Mouse (Mus musculus): ENCODE results near the gene 9930022D16Rik. TPM values are rescaled to one million over a fixed set of nuclear protein-coding genes. Genes with fewer than 3 reads are reported as not detected.

The 9930022D16Rik gene
- polyA plus RNA-seq, 1 experiment from 2014 or later = 0.11 TPM

DNA sequence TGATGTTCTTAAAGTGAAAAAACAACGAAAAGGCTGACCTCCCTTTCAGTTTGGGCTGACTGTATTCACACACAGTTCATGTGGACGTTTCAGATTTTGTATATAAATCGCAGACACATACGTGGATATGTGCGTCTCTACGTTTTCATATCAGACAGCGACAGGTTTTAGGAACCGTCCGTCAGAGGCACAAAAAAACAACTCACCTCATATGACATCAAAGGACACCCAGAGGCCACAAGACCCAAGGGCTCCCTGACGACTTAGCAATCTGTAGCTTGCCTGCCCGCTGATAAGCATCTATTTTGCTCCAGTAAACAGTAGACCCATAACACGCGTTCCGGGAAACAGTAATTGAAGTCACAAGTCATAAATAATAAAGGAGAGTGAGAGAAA lies 6.8 kb downstream of the 9930022D16Rik start:
- Histone ChIP-seq H3K9me3 (replicated peaks; ENCODE audit: control insufficient read depth, low read length) (no peaks in the 10 kb centered on the region), H3K27me3 (ENCODE audit: control insufficient read depth, insufficient read depth, low read length) (no peaks in the 10 kb centered on the region), H3K27ac (ENCODE audit: low read depth, low read length) (no peak overlapping the region), H3K36me3 (ENCODE audit: control insufficient read depth, insufficient read depth, low read length) (no peaks in the 10 kb centered on the region), H3K4me3 (ENCODE audit: low read depth, low read length) (no peak overlapping the region), H3K9ac (ENCODE audit: low read depth, low read length) (no peak overlapping the region), H3K4me2 (no peak overlapping the region), H3K4me1 (ENCODE audit: control insufficient read depth, insufficient read depth, low read length) (no peaks in the 10 kb centered on the region; the same call in 1 of the 2 replicates)
- no peak for ATAC-seq (replicated peaks; ENCODE audit: insufficient number of reproducible peaks, low FRiP score, low TSS enrichment)
- 79% methylated on average over 14 of the region's 14 CpGs for WGBS (ENCODE audit: insufficient replicate concordance)

DNA sequence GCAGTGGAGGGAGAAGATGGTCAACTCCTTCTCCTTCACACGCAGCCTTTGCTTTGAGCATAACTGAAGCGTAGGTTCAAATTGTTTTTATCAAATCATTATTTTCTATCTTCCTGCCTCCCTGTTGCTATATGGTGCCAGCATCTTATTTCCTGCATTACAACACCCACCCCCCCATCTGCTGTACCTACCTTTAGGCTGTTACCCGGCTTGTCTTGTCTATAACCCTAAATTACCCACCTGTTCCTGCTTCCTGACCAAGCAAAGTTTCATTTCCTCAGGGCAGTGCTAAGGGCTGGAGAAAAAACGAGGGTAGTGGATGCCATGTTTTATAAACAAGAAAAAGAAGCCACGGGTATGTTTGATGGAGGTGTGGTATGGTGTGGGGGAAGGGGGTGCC lies 7.5 kb downstream of the 9930022D16Rik start:
- Histone ChIP-seq H3K9me3 (replicated peaks; ENCODE audit: control insufficient read depth, low read length) (no peaks in the 10 kb centered on the region), H3K36me3 (ENCODE audit: control insufficient read depth, insufficient read depth, low read length) (no peaks in the 10 kb centered on the region), H3K4me1 (ENCODE audit: control insufficient read depth, insufficient read depth, low read length) (no peaks in the 10 kb centered on the region; the same call in 1 of the 2 replicates), H3K27ac (ENCODE audit: low read depth, low read length) (no peak overlapping the region), H3K9ac (ENCODE audit: low read depth, low read length) (no peak overlapping the region), H3K4me2 (no peak overlapping the region), H3K27me3 (ENCODE audit: control insufficient read depth, insufficient read depth, low read length) (no peaks in the 10 kb centered on the region), H3K4me3 (ENCODE audit: low read depth, low read length) (no peak overlapping the region)
- ATAC-seq (replicated peaks; ENCODE audit: insufficient number of reproducible peaks, low FRiP score, low TSS enrichment) = no peak
- 79% methylated on average over 5 of the region's 5 CpGs for WGBS (ENCODE audit: insufficient replicate concordance)

DNA sequence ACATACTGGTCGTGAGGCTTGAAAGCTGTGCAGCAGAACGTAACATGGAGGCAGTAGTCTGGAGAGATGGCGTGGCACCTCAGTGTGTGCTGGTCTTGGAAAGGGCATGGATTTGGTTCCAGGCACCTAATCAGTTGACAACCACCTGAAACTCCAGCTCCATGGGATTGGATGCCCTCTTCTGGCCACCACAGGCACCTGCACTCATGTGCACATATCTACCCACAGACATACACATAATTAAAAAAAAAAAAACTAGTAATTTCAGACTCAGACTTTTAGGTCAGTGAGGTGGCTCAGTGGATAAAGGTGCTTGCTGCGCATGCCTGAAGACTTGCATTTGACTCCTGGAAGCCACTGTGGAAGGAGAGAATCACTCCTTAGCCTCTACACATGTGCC lies 8.5 kb downstream of the 9930022D16Rik start:
- 93% methylated on average over 4 of the region's 4 CpGs for WGBS (ENCODE audit: insufficient replicate concordance)
- no peak overlapping the region for H3K27ac ChIP-seq (ENCODE audit: low read depth, low read length)
- H3K9me3 ChIP-seq (replicated peaks; ENCODE audit: control insufficient read depth, low read length) = no peaks in the 10 kb centered on the region
- no peaks in the 10 kb centered on the region for H3K27me3 ChIP-seq (ENCODE audit: control insufficient read depth, insufficient read depth, low read length)
- no peak for ATAC-seq (replicated peaks; ENCODE audit: insufficient number of reproducible peaks, low FRiP score, low TSS enrichment)
- no peak overlapping the region for H3K4me2 ChIP-seq
- no peak overlapping the region for H3K9ac ChIP-seq (ENCODE audit: low read depth, low read length)
- H3K36me3 ChIP-seq (ENCODE audit: control insufficient read depth, insufficient read depth, low read length) = no peaks in the 10 kb centered on the region
- H3K4me1 ChIP-seq (ENCODE audit: control insufficient read depth, insufficient read depth, low read length) = no peaks in the 10 kb centered on the region; the same call in 1 of the 2 replicates
- H3K4me3 ChIP-seq (ENCODE audit: low read depth, low read length) = no peak overlapping the region

DNA sequence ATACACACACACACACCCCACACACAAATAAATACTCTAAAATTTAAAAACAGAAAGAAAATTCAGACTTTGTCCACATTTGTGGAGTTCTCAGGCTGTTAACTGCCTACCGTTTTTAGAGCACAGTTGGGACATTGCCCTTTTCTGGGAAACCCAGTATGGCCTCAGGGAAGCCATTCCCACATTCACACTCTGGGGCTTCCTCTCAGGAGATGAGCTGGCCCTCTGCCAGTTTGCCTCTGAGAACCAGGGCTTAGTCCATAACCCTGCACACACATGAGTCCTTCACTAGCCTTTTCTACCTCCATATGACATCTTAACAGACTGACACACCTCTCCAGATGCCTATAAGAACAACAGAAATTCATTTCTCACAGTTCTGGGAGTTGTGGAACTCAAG lies 9.6 kb downstream of the 9930022D16Rik start:
- H3K36me3 ChIP-seq (ENCODE audit: control insufficient read depth, insufficient read depth, low read length) = no peaks in the 10 kb centered on the region
- H3K4me1 ChIP-seq (ENCODE audit: control insufficient read depth, insufficient read depth, low read length) = no peaks in the 10 kb centered on the region; the same call in 1 of the 2 replicates
- H3K27me3 ChIP-seq (ENCODE audit: control insufficient read depth, insufficient read depth, low read length) = no peaks in the 10 kb centered on the region
- WGBS (ENCODE audit: insufficient replicate concordance) = 76% methylated on average over 1 of the region's 1 CpGs
- H3K4me2 ChIP-seq = no peak overlapping the region
- ATAC-seq (replicated peaks; ENCODE audit: insufficient number of reproducible peaks, low FRiP score, low TSS enrichment) = no peak
- H3K9me3 ChIP-seq (replicated peaks; ENCODE audit: control insufficient read depth, low read length) = no peaks in the 10 kb centered on the region
- no peak overlapping the region for H3K9ac ChIP-seq (ENCODE audit: low read depth, low read length)
- no peak overlapping the region for H3K4me3 ChIP-seq (ENCODE audit: low read depth, low read length)
- no peak overlapping the region for H3K27ac ChIP-seq (ENCODE audit: low read depth, low read length)

DNA sequence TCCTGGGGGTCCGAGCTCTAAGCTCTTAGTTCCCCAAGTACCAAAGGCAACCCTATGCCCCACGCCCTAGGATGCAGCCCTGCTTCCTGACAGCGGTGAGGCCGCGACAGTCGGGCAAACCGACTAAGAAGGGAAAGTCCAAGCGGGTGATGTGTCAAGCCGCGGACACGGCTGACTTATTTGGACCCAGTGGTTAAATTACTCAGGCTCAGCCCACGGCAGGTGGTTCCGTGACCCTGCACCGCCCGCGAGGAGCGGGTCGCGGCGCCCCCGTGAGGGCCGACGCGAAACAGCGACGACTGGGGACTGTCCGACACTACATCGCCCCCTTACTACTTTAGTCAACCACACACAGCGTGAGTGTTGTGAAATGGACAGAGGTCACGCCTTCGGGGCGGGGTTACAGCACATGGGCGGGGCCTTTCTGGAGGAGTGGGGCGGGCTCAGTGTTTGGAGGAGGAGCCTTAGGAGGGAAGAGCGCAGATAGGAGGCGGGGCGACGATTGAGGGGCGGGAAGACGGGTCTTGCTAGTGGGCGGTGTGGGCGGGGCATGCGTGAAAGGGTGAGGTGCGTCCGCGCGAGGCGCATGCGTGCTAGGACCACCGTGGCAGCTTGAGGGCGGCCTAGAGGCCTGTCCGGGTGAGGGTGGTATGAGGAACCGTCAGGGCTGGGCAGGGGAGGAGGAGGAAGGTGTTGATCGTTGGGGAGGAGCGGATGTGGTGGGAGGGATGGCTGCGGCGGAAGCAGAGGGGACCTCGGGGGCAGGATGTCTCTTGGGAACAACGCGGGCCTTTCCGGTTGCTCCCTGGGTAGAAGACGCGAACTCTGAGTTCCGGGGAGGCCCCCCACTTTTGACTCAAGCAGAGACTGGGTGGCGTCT lies 11.9 kb downstream of the 9930022D16Rik start, which contains the start of gene Amz2:
TSS of gene Amz2 (plus strand) at position 555 of the 880 bp plus-strand sequence.
- Histone ChIP-seq H3K9me3 (replicated peaks; ENCODE audit: control insufficient read depth, low read length) (no peaks in the 10 kb centered on the region), H3K36me3 (ENCODE audit: control insufficient read depth, insufficient read depth, low read length) (peaks cover 15% of the 10 kb centered on the region), H3K9ac (ENCODE audit: low read depth, low read length) (peak within 1 kb of the TSS; percentile 81), H3K4me3 (ENCODE audit: low read depth, low read length) (peak within 1 kb of the TSS; percentile 55), H3K4me1 (ENCODE audit: control insufficient read depth, insufficient read depth, low read length) (no peaks in the 10 kb centered on the region), H3K27ac (ENCODE audit: low read depth, low read length) (peak within 1 kb of the TSS; percentile 89), H3K27me3 (ENCODE audit: control insufficient read depth, insufficient read depth, low read length) (no peaks in the 10 kb centered on the region), H3K4me2 (peak within 1 kb of the TSS; percentile 64)
- under 1% methylated on average over 65 of the region's 65 CpGs for WGBS (ENCODE audit: insufficient replicate concordance)
- ATAC-seq (replicated peaks; ENCODE audit: insufficient number of reproducible peaks, low FRiP score, low TSS enrichment) = peak; percentile 96

DNA sequence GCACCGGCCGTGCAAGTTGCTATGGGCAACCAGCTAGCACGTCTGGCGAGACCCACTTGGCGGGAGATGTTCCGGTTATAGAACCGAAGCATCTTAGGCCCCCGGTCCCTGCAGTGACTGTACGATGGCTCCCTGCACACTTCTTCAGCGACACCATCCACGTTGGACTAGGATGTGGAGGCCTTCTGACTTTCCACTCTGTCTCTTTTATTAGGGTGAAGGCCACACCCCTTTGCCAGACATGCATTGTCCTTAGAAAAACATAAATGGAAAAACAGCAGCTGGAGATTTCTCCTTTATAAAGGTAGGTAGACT lies 12.5 kb downstream of the 9930022D16Rik start:
- Histone ChIP-seq H3K36me3 (ENCODE audit: control insufficient read depth, insufficient read depth, low read length) (peaks cover 15% of the 10 kb centered on the region), H3K4me1 (ENCODE audit: control insufficient read depth, insufficient read depth, low read length) (no peaks in the 10 kb centered on the region), H3K9me3 (replicated peaks; ENCODE audit: control insufficient read depth, low read length) (no peaks in the 10 kb centered on the region), H3K4me2 (peak overlapping the region; percentile 64), H3K27ac (ENCODE audit: low read depth, low read length) (peak overlapping the region; percentile 89), H3K4me3 (ENCODE audit: low read depth, low read length) (peak overlapping the region; percentile 55), H3K9ac (ENCODE audit: low read depth, low read length) (peak overlapping the region; percentile 81), H3K27me3 (ENCODE audit: control insufficient read depth, insufficient read depth, low read length) (no peaks in the 10 kb centered on the region)
- 0% methylated on average over 11 of the region's 11 CpGs for WGBS (ENCODE audit: insufficient replicate concordance)
- ATAC-seq (replicated peaks; ENCODE audit: insufficient number of reproducible peaks, low FRiP score, low TSS enrichment) = peak; percentile 23; the same call in 1 of the 2 replicates

DNA sequence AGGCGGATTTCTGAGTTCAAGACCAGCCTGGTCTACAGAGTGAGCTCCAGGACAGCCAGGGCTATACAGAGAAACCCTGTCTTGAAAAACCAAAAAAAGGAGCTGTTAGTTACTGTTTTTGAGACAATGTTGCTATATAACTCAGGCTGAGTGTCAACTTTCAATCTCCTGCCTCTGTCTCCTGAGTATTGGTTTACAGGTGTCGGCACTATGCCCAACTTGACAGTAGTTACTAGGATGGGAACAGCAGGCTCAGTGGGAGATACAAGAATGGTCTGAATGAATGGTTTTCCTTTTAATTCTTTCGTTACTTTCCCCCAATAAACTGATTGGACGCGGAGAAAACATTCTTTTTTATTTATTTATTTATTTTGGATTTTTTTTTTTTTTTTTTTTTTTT lies 13.6 kb downstream of the 9930022D16Rik start:
- Histone ChIP-seq H3K27ac (ENCODE audit: low read depth, low read length) (no peak overlapping the region), H3K4me2 (no peak overlapping the region), H3K9ac (ENCODE audit: low read depth, low read length) (no peak overlapping the region), H3K36me3 (ENCODE audit: control insufficient read depth, insufficient read depth, low read length) (peaks cover 15% of the 10 kb centered on the region), H3K4me3 (ENCODE audit: low read depth, low read length) (no peak overlapping the region), H3K27me3 (ENCODE audit: control insufficient read depth, insufficient read depth, low read length) (no peaks in the 10 kb centered on the region), H3K4me1 (ENCODE audit: control insufficient read depth, insufficient read depth, low read length) (no peaks in the 10 kb centered on the region), H3K9me3 (replicated peaks; ENCODE audit: control insufficient read depth, low read length) (no peaks in the 10 kb centered on the region)
- ATAC-seq (replicated peaks; ENCODE audit: insufficient number of reproducible peaks, low FRiP score, low TSS enrichment) = no peak
- WGBS (ENCODE audit: insufficient replicate concordance) = 90% methylated on average over 5 of the region's 5 CpGs

DNA sequence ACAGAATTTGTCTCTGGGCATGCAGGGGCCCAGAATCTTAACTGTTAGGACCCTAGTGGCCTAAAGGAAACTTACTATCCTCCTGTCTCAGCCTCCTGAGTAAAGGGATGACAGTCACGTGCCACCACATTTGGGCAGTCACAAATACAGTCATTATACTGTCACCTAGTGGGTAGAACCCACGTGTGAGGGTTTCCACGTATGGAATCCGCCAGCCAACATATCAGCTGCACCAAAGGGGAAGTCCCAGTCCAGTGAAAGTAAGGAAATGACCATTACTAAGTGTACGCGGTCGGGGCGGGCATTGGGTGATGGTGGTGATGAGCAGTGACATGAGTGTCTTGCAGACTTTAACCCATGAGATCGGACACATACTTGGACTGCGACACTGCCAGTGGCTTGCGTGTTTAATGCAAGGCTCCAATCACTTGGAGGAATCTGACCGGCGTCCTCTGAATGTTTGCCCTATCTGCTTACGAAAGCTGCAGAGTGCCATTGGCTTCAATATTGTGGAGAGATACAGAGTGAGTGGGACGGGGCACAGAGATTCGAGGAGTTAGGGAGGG lies 20.6 kb downstream of the 9930022D16Rik start:
- no peaks in the 10 kb centered on the region for H3K9me3 ChIP-seq (replicated peaks; ENCODE audit: control insufficient read depth, low read length)
- H3K4me1 ChIP-seq (ENCODE audit: control insufficient read depth, insufficient read depth, low read length) = no peaks in the 10 kb centered on the region
- no peaks in the 10 kb centered on the region for H3K27me3 ChIP-seq (ENCODE audit: control insufficient read depth, insufficient read depth, low read length)
- no peak overlapping the region for H3K27ac ChIP-seq (ENCODE audit: low read depth, low read length)
- 87% methylated on average over 16 of the region's 16 CpGs for WGBS (ENCODE audit: insufficient replicate concordance)
- H3K4me2 ChIP-seq = no peak overlapping the region
- H3K36me3 ChIP-seq (ENCODE audit: control insufficient read depth, insufficient read depth, low read length) = peaks cover 26% of the 10 kb centered on the region; the same call in 1 of the 2 replicates
- no peak for ATAC-seq (replicated peaks; ENCODE audit: insufficient number of reproducible peaks, low FRiP score, low TSS enrichment)
- H3K9ac ChIP-seq (ENCODE audit: low read depth, low read length) = no peak overlapping the region
- no peak overlapping the region for H3K4me3 ChIP-seq (ENCODE audit: low read depth, low read length)
